Mouse (Mus musculus): ENCODE measurements around the gene 1700028J19Rik. TPM values are rescaled to one million over a fixed set of nuclear protein-coding genes. Genes with fewer than 3 reads are reported as not detected.

Gene 1700028J19Rik
- total and polyA plus RNA-seq, 3 experiments, result 0.62 to 1.2 TPM; not detected in 1

- no peak for TF ChIP-seq ZKSCAN1 (IDR thresholded peaks at IDR 0.05; ENCODE audit: low read depth, low read length)
- no peak for TF ChIP-seq NELFE (IDR thresholded peaks at IDR 0.05; ENCODE audit: low read depth, low read length)
- TF ChIP-seq MAZ (IDR thresholded peaks at IDR 0.05; ENCODE audit: low read depth, low read length), result no peak
- TF ChIP-seq HCFC1 (IDR thresholded peaks at IDR 0.05; ENCODE audit: low read depth, low read length), result no peak
- TF ChIP-seq TBP (IDR thresholded peaks at IDR 0.05; ENCODE audit: low read depth, low read length), result no peak
- no peak for TF ChIP-seq POLR2AphosphoS2 (IDR thresholded peaks at IDR 0.05; ENCODE audit: low read length)
- TF ChIP-seq USF1 (IDR thresholded peaks at IDR 0.05; ENCODE audit: low read depth, low read length), result no peak
- TF ChIP-seq MEF2A (IDR thresholded peaks at IDR 0.05; ENCODE audit: extremely low read depth, insufficient replicate concordance, low read depth, low read length, poor library complexity, severe bottlenecking), result no peak
- peak; percentile 85 to 95 (median 92) for TF ChIP-seq CTCF (IDR thresholded peaks at IDR 0.05 in 2 of 3, conservative IDR thresholded peaks at IDR 0.05 in 1 of 3; ENCODE audit: control insufficient read depth in 1 of 3, insufficient read depth in 1 of 3, low read depth in 2 of 3, low read length in 3 of 3, poor library complexity in 1 of 3, severe bottlenecking in 1 of 3)
- no peak for TF ChIP-seq NRF1 (IDR thresholded peaks at IDR 0.05; ENCODE audit: insufficient read depth, low read depth, low read length, poor library complexity, severe bottlenecking)
Observed at GRCm38 (mm10) chr7:44262791-44263643, 16.5 kb upstream of the 1700028J19Rik start (continued).

GRCm38 (mm10) chr7:44261147-44261546, 14.7 kb upstream of the 1700028J19Rik start, which contains the start of gene Gm15517:
TSS of gene Gm15517 (plus strand) at chr7:44261447.
- no peak within 1 kb of the TSS for H3K4me3 ChIP-seq (ENCODE audit: control insufficient read depth in 1 of 2, insufficient read depth in 1 of 2, low read depth in 2 of 2, low read length in 2 of 2)
- TF ChIP-seq CHD1 (IDR thresholded peaks at IDR 0.05; ENCODE audit: low read depth, low read length) (no peak), POLR2AphosphoS5 (IDR thresholded peaks at IDR 0.05; ENCODE audit: borderline replicate concordance, low read depth, low read length) (no peak), NRF1 (IDR thresholded peaks at IDR 0.05; ENCODE audit: insufficient read depth, low read depth, low read length, poor library complexity, severe bottlenecking) (no peak), GATA1 (IDR thresholded peaks at IDR 0.05; ENCODE audit: low read depth, low read length) (no peak), USF1 (IDR thresholded peaks at IDR 0.05; ENCODE audit: low read depth, low read length) (no peak), RAD21 (IDR thresholded peaks at IDR 0.05; ENCODE audit: low read depth, low read length) (no peak), GABPA (IDR thresholded peaks at IDR 0.05; ENCODE audit: low read depth, low read length) (no peak), MEF2A (IDR thresholded peaks at IDR 0.05; ENCODE audit: extremely low read depth, insufficient replicate concordance, low read depth, low read length, poor library complexity, severe bottlenecking) (no peak), MAZ (IDR thresholded peaks at IDR 0.05; ENCODE audit: low read depth, low read length) (no peak), RCOR1 (IDR thresholded peaks at IDR 0.05; ENCODE audit: low read depth, low read length) (no peak), ZMIZ1 (IDR thresholded peaks at IDR 0.05; ENCODE audit: low read depth, low read length) (no peak), TBP (IDR thresholded peaks at IDR 0.05; ENCODE audit: low read depth, low read length) (no peak), POLR2AphosphoS2 (IDR thresholded peaks at IDR 0.05; ENCODE audit: low read length) (no peak), SMC3 (IDR thresholded peaks at IDR 0.05; ENCODE audit: low read depth, low read length) (no peak), NELFE (IDR thresholded peaks at IDR 0.05; ENCODE audit: low read depth, low read length) (no peak), USF2 (IDR thresholded peaks at IDR 0.05; ENCODE audit: borderline replicate concordance in 1 of 2, insufficient read depth in 1 of 2, low read depth in 1 of 2, low read length in 2 of 2) (no peak), BHLHE40 (IDR thresholded peaks at IDR 0.05; ENCODE audit: borderline replicate concordance, low read depth, low read length) (no peak), ZNF384 (IDR thresholded peaks at IDR 0.05; ENCODE audit: low read depth, low read length) (no peak)
- H3K36me3 ChIP-seq (ENCODE audit: control insufficient read depth in 1 of 2, insufficient read depth in 2 of 2, low read length in 2 of 2), result no peaks in the 10 kb centered on the region
- no peaks in the 10 kb centered on the region for H3K27me3 ChIP-seq (ENCODE audit: control insufficient read depth in 1 of 2, insufficient read depth in 2 of 2, low read length in 2 of 2)
- no peaks in the 10 kb centered on the region for H3K79me2 ChIP-seq (ENCODE audit: control insufficient read depth, insufficient read depth, low read length, poor library complexity)
- H3K9me3 ChIP-seq (replicated peaks; ENCODE audit: insufficient read depth, low read length), result no peaks in the 10 kb centered on the region
- no peak for DNase-seq (ENCODE audit: low read depth, low spot score)
- H3K9ac ChIP-seq (ENCODE audit: control insufficient read depth, low read depth, low read length, poor library complexity, severe bottlenecking), result no peak within 1 kb of the TSS
- no peaks in the 10 kb centered on the region for H3K4me1 ChIP-seq (ENCODE audit: control insufficient read depth in 1 of 2, insufficient read depth in 2 of 2, low read length in 2 of 2)
- no peak within 1 kb of the TSS for H3K27ac ChIP-seq (ENCODE audit: control insufficient read depth, low read depth, low read length)

All from MEL (cell line).